Mouse (Mus musculus) stomach, embryonic 14.5 days (tissue): ENCODE results near the gene Foxj3. TPM values are rescaled to one million over a fixed set of nuclear protein-coding genes. Genes with fewer than 3 reads are reported as not detected.

Source experiments
- ATAC-seq: fragments of 200-750 bp; cut with Nextera tagmentation; 2 replicates; pipeline ENCODE4 v1.8.0; 2017; ENCODE audit warnings: low read depth, moderate TSS enrichment; ENCODE audit not compliant: insufficient number of reproducible peaks, insufficient read depth, low FRiP score
- H3K27ac ChIP-seq: fragments of 300-500 bp; sonication (generic); 2 replicates; pipeline ENCODE4 v1.5.1; 2014; ENCODE audit warnings: mild to moderate bottlenecking, low read length, moderate library complexity, mixed read lengths
- H3K27me3 ChIP-seq: fragments of 300-500 bp; sonication (generic); 2 replicates; pipeline ENCODE4 v1.6.1; 2014; ENCODE audit warnings: low read length, control low read depth, mixed read lengths; ENCODE audit not compliant: control insufficient read depth, insufficient read depth
- H3K36me3 ChIP-seq: fragments of 300-500 bp; sonication (generic); 2 replicates; pipeline ENCODE4 v1.6.1; 2014; ENCODE audit warnings: mild to moderate bottlenecking, control low read depth, low read length, moderate library complexity, mixed read lengths; ENCODE audit not compliant: control insufficient read depth, insufficient read depth
- H3K4me1 ChIP-seq: fragments of 300-500 bp; sonication (generic); 2 replicates; pipeline ENCODE4 v1.6.1; 2014; ENCODE audit warnings: low read length, control low read depth, mixed read lengths; ENCODE audit not compliant: control insufficient read depth, insufficient read depth
- H3K4me2 ChIP-seq: fragments of 300-500 bp; sonication (generic); replicated peaks from 2 replicates; pipeline ENCODE4 v1.6.1; 2014; ENCODE audit warnings: low read depth, low read length, control low read depth
- H3K4me3 ChIP-seq: fragments of 300-500 bp; sonication (generic); 2 replicates; pipeline ENCODE4 v1.5.1; 2014; ENCODE audit warnings: low read depth, low read length, control low read depth
- H3K9ac ChIP-seq: fragments of 300-500 bp; sonication (generic); replicated peaks from 2 replicates; pipeline ENCODE4 v1.6.1; 2014; ENCODE audit warnings: low read depth, mild to moderate bottlenecking, control low read depth, low read length, moderate library complexity, mixed read lengths
- H3K9me3 ChIP-seq: fragments of 300-500 bp; sonication (generic); 2 replicates; pipeline ENCODE4 v1.6.1; 2016; ENCODE audit warnings: low read depth, low read length, control low read depth; ENCODE audit not compliant: control insufficient read depth
- WGBS: fragments of 180-500 bp; shearing (Covaris S2); extraction: QIAGEN DNeasy Blood & Tissue Kit; methylation state at CpG from one replicate; pipeline ENCODE4 v1.1.7; 2014; 5-methylcytosine and 5-hydroxymethylcytosine counted together
- polyA plus RNA-seq: library from polyadenylated mRNA; unstranded; fragments of >200 nt; fragmentation: Nextera tagmentation; extraction: Ambion mirVana; gene quantifications from 2 replicates; pipeline ENCODE4 v1.2.1, GENCODE M21; 2014

Gene Foxj3
- polyA plus RNA-seq, 1 experiment from 2014 or later: 26.8 TPM

- H3K4me3 ChIP-seq: no peak overlapping the region
- no peak for ATAC-seq
- WGBS: 81% methylated on average over 3 of the region's 3 CpGs
These were observed 131.4 kb downstream of the Foxj3 start for GRCm38 (mm10) chr4:119668185-119668584.

GRCm38 (mm10) chr4:119668596-119668995, 131.8 kb downstream of the Foxj3 start:
- WGBS: 67% methylated on average over 4 of the region's 4 CpGs
- Histone ChIP-seq H3K9me3 (no peaks in the 10 kb centered on the region), H3K4me3 (no peak overlapping the region), H3K4me2 (no peak overlapping the region), H3K4me1 (no peaks in the 10 kb centered on the region), H3K27me3 (no peaks in the 10 kb centered on the region), H3K9ac (no peak overlapping the region), H3K27ac (no peak overlapping the region), H3K36me3 (no peaks in the 10 kb centered on the region)
- ATAC-seq: no peak

More at GRCm38 (mm10) chr4:119668185-119668584, 131.4 kb downstream of the Foxj3 start:
- H3K27ac ChIP-seq: no peak overlapping the region
- no peaks in the 10 kb centered on the region for H3K36me3 ChIP-seq
- H3K9ac ChIP-seq: no peak overlapping the region
- H3K27me3 ChIP-seq: no peaks in the 10 kb centered on the region
- no peak overlapping the region for H3K4me2 ChIP-seq
- no peaks in the 10 kb centered on the region for H3K4me1 ChIP-seq
- no peaks in the 10 kb centered on the region for H3K9me3 ChIP-seq

DNA sequence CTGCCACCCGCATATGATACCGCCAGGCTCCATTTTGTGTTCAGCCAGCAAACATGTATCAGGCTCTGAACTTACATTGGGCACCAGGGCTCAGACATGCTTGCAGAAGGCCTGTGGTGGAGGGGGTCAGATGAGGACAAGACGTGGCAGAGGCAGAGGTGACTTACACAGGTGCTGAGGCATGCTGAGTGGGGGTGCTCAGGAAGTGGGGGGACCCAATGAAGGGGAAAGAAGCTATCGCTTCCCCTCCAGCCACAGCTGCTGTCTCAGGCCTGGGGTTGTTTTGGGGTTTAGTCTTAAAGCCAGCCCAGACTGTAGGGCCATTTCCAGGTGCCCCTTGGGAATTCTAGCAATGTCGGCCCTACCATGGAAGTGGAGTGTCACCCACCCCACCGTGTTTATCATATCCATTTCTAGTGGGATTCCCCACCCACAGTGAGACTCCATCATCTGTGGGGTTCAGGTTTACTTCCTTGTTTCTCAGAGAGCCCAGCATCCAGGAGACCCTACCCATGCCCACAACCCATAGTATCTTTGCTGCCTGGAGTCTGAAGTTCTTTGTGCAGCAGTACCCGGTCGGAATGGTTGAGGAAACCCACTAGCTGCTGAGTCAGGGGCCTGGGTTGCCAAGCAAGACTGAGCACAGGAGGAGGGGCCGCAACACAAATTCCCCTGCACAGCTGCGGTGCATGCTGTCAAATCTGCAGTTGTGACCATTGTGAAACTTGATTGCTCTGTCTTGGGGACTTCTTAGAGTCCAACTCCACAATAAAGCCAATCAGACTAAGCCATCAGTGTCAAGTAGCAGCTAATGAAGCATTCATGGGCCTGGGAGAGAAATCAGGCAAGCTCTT, 132.8 kb downstream of the Foxj3 start:
- no peak overlapping the region for H3K9ac ChIP-seq
- H3K4me1 ChIP-seq: no peaks in the 10 kb centered on the region
- ATAC-seq: no peak
- H3K9me3 ChIP-seq: no peaks in the 10 kb centered on the region
- H3K4me3 ChIP-seq: no peak overlapping the region
- H3K27ac ChIP-seq: no peak overlapping the region
- H3K4me2 ChIP-seq: no peak overlapping the region
- no peaks in the 10 kb centered on the region for H3K36me3 ChIP-seq
- no peaks in the 10 kb centered on the region for H3K27me3 ChIP-seq
- WGBS: 76% methylated on average over 10 of the region's 10 CpGs

- Histone ChIP-seq H3K4me1 (no peaks in the 10 kb centered on the region), H3K9ac (no peak overlapping the region), H3K4me2 (no peak overlapping the region), H3K27me3 (no peaks in the 10 kb centered on the region), H3K9me3 (no peaks in the 10 kb centered on the region), H3K27ac (no peak overlapping the region), H3K36me3 (no peaks in the 10 kb centered on the region), H3K4me3 (no peak overlapping the region)
- ATAC-seq: no peak
- WGBS: 43% methylated on average over 7 of the region's 7 CpGs
These were observed 133.4 kb downstream of the Foxj3 start for GRCm38 (mm10) chr4:119670210-119670555.

GRCm38 (mm10) chr4:119670736-119671135, 133.9 kb downstream of the Foxj3 start:
- no peak for ATAC-seq
- Histone ChIP-seq H3K4me2 (no peak overlapping the region), H3K9ac (no peak overlapping the region), H3K27ac (no peak overlapping the region), H3K4me3 (no peak overlapping the region), H3K36me3 (no peaks in the 10 kb centered on the region), H3K27me3 (no peaks in the 10 kb centered on the region), H3K9me3 (no peaks in the 10 kb centered on the region), H3K4me1 (no peaks in the 10 kb centered on the region)
- 85% methylated on average over 6 of the region's 6 CpGs for WGBS

GRCm38 (mm10) chr4:119671164-119671563, 134.4 kb downstream of the Foxj3 start:
- no peaks in the 10 kb centered on the region for H3K4me1 ChIP-seq
- 85% methylated on average over 9 of the region's 9 CpGs for WGBS

DNA sequence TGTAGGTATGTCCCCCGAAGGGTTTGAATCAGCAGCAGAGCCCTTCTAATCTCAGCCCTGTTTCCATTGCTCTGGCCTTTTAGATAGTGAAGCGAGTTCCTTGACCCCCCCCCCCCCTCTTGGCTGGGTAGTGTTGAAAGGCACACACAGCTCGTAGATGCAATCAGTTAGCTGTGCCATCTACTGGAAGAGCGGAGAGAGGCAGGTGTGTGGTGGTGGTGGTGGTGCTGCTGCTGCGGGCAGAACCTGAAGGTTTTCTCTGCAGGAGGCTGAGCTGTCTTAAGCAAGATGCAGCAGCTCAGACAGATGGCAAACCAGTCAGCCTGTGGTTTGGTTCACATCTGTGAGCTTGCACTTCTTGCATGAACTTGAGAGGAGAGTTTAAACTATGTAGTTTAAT, 135.9 kb downstream of the Foxj3 start:
- H3K27ac ChIP-seq: no peak overlapping the region
- 26% methylated on average over 5 of the region's 5 CpGs for WGBS
- ATAC-seq: no peak
- no peaks in the 10 kb centered on the region for H3K4me1 ChIP-seq
- H3K36me3 ChIP-seq: no peaks in the 10 kb centered on the region
- H3K4me3 ChIP-seq: no peak overlapping the region
- H3K9ac ChIP-seq: no peak overlapping the region
- no peak overlapping the region for H3K4me2 ChIP-seq
- no peaks in the 10 kb centered on the region for H3K9me3 ChIP-seq
- no peaks in the 10 kb centered on the region for H3K27me3 ChIP-seq

More at GRCm38 (mm10) chr4:119671164-119671563, 134.4 kb downstream of the Foxj3 start:
- no peaks in the 10 kb centered on the region for H3K36me3 ChIP-seq
- H3K27me3 ChIP-seq: no peaks in the 10 kb centered on the region
- no peak for ATAC-seq
- H3K9ac ChIP-seq: no peak overlapping the region
- H3K27ac ChIP-seq: no peak overlapping the region
- no peaks in the 10 kb centered on the region for H3K9me3 ChIP-seq
- no peak overlapping the region for H3K4me3 ChIP-seq
- H3K4me2 ChIP-seq: no peak overlapping the region
